Mouse (Mus musculus): ENCODE measurements around the gene Zyg11b. TPM values are rescaled to one million over a fixed set of nuclear protein-coding genes. Genes with fewer than 3 reads are reported as not detected.

The Zyg11b gene
- polyA plus RNA-seq, 3 experiments from 2014 or later = 7.5 to 14.1 (median 12.2) TPM

- ATAC-seq = no peak
Measured at GRCm38 (mm10) chr4:108192821-108193323, 108.0 kb downstream of the Zyg11b start.

- ATAC-seq = no peak
Measured at GRCm38 (mm10) chr4:108182278-108182677, 118.6 kb downstream of the Zyg11b start.

Other genes starting within 250 kb of the Zyg11b start
- not detected for gene Podn, start 204.7 kb downstream of the Zyg11b start, polyA plus RNA-seq (2017; shearing (Covaris generic))
- gene Scp2, start 156.1 kb downstream of the Zyg11b start, polyA plus RNA-seq (2017; shearing (Covaris generic)) = 100 to 1,000 TPM; 286 to 396 (median 300) TPM
- 1 to 10 TPM; 1.6 to 3.1 (median 2.5) TPM for gene Echdc2, start 135.7 kb downstream of the Zyg11b start, polyA plus RNA-seq (2017; shearing (Covaris generic))
- gene Zyg11a, start 83.0 kb downstream of the Zyg11b start, polyA plus RNA-seq (2017; shearing (Covaris generic)) = not detected
- gene Coa7, start 27.0 kb upstream of the Zyg11b start, polyA plus RNA-seq (2017; shearing (Covaris generic)) = 10 to 100 TPM; 16.1 to 26.8 (median 22.9) TPM
- not detected for gene Shisal2a, start 82.3 kb upstream of the Zyg11b start, polyA plus RNA-seq (2017; shearing (Covaris generic))
- gene Gpx7, start 105.9 kb upstream of the Zyg11b start, polyA plus RNA-seq (2017; shearing (Covaris generic)) = 1 to 10 TPM in 2 of 3 experiments, under 1 TPM in 1; 0.83 to 3.8 (median 2.5) TPM
- 10 to 100 TPM; 38.3 to 97.4 (median 89.2) TPM for gene Tut4, start 158.3 kb upstream of the Zyg11b start, polyA plus RNA-seq (2017; shearing (Covaris generic))

Measured in inflammation-experienced regulatory T-cells, adult 6 months (primary cell).